Mouse (Mus musculus): Measurements from ENCODE around the gene Lhx2.

DNA sequence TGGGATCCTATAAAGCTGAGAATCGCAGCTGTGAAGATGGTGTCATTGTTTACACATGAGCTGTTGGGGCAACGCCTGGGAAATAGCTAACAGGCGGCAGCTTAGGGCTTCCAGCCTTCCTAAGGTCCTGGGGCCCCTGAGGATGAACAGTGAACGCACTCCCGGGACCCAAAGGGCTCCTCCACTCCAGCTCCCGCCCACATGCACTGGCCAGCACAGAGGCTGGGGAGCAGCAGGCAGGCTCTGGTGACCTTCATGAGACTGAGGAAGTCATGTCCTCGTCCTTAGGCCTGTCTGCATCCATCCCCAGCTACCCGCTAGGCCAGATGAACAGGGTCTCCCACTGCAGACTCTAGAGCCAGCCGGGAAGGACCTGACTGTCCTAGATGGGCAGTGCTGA, 27.9 kb downstream of the Lhx2 start:
- TF ChIP-seq CTCF (IDR thresholded peaks at IDR 0.05; ENCODE audit: borderline replicate concordance, extremely low read depth, insufficient read depth, insufficient read length) (no peak), POLR2A (IDR thresholded peaks at IDR 0.05; ENCODE audit: borderline replicate concordance, extremely low read depth, insufficient read depth, insufficient read length, poor library complexity, severe bottlenecking) (no peak)
